Mouse (Mus musculus) megakaryocyte, embryonic 14.5 days (primary cell): Measurements from ENCODE around the gene Dlst.

ENCODE experiments used
- FLI1 ChIP-seq: IDR thresholded peaks from 2 replicates; pipeline ENCODE4 v1.6.1; 2012; ENCODE audit warnings: low read length, inconsistent platforms, mixed read lengths
- GATA1 ChIP-seq: IDR thresholded peaks from 3 replicates; pipeline ENCODE4 v1.6.1; 2012; ENCODE audit warnings: mixed read lengths, low read length, inconsistent platforms, borderline replicate concordance

GRCm38 (mm10) chr12:85101521-85102106, 9.0 kb upstream of the Dlst start:
- TF ChIP-seq GATA1 (no peak), FLI1 (no peak)
